In the genomic region with DNA sequence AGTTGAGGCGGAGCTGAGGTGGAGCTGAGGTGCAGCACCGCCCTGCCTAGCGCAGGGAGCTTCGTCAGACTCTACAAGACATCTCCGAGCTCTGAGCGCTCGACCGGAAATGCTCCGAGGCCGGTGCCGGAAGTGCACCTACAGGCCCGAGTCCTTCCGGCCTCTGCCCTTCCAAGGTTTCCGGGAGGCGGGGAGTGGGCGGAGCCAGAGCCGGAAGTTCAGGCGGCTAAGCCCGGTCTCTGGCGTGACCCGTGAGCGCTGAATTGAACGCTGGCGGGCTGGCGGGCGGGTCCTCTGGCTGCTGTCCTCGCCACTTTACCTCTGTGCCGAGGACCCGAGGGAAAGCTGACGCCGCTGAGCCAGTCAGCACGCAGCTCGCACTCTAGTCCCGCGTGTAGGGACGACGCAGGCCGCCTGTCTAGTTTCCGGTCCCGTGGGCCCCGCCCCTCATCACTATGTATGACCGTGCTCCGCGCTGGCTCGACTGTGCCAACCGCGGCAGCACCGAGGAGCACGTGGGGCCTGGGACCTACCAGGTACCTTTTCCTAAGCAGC, we compare ENCODE assay signal across 8 mouse cellular contexts. TPM values are rescaled to one million over a fixed set of nuclear protein-coding genes. Genes with fewer than 3 reads are reported as not detected.
DNase-seq lines count a peak whose midpoint lies in the region; ATAC-seq and TF ChIP-seq lines count a peak whose summit lies in the region.

Stpg2 (plus strand) TSS at position 251 of the 555 bp plus-strand sequence.

- peak within 1 kb of the TSS; percentile 90 for H3K4me3 ChIP-seq in ES-Bruce4 (ENCODE audit: low read depth, low read length)
- H3K4me3 ChIP-seq in forebrain, embryonic 16.5 days (replicated peaks; ENCODE audit: low read length), result peak within 1 kb of the TSS; percentile 81
- peak within 1 kb of the TSS; percentile 50 to 59 for H3K4me3 ChIP-seq in liver, embryonic 14.5 days (ENCODE audit: insufficient read depth in 1 of 2, low read depth in 2 of 2, low read length in 2 of 2)
- H3K4me3 ChIP-seq in stomach, embryonic 14.5 days (ENCODE audit: low read depth, low read length), result peak within 1 kb of the TSS; percentile 57

- TF ChIP-seq EP300 in ES-Bruce4 (IDR thresholded peaks at IDR 0.05; ENCODE audit: insufficient read depth, low read depth, low read length), result no peak
- no peak for TF ChIP-seq EP300 in liver, embryonic 14.5 days (IDR thresholded peaks at IDR 0.05; ENCODE audit: low read depth)

- peak within 1 kb of the TSS; percentile 75 for H3K27ac ChIP-seq in ES-Bruce4 (ENCODE audit: insufficient read depth, low read length)
- peak within 1 kb of the TSS; percentile 96 for H3K27ac ChIP-seq in forebrain, embryonic 16.5 days (ENCODE audit: low read length)
- H3K27ac ChIP-seq in liver, embryonic 14.5 days, result no peak within 1 kb of the TSS
- H3K27ac ChIP-seq in stomach, embryonic 14.5 days (ENCODE audit: low read length), result peak within 1 kb of the TSS; percentile 90

- no peaks in the 10 kb centered on the region for H3K9me3 ChIP-seq in ES-Bruce4 (replicated peaks; ENCODE audit: control insufficient read depth, insufficient read depth, low read length, poor library complexity, severe bottlenecking)
- H3K9me3 ChIP-seq in forebrain, embryonic 16.5 days (ENCODE audit: control insufficient read depth, low read length), result 0 out of 2 replicates have a peak, but pooled peaks cover 2% of the 10 kb centered on the region
- no peaks in the 10 kb centered on the region for H3K9me3 ChIP-seq in liver, embryonic 14.5 days (ENCODE audit: control insufficient read depth, low read length)
- no peaks in the 10 kb centered on the region for H3K9me3 ChIP-seq in stomach, embryonic 14.5 days (ENCODE audit: control insufficient read depth, low read depth, low read length)

- peak; percentile 98 for ATAC-seq in forebrain, embryonic 16.5 days
- ATAC-seq in liver, embryonic 14.5 days (ENCODE audit: insufficient read depth), result peak; percentile 94
- ATAC-seq in stomach, embryonic 14.5 days (ENCODE audit: insufficient number of reproducible peaks, insufficient read depth, low FRiP score, low read depth), result peak; percentile 98

- WGBS in forebrain, embryonic 16.5 days, result under 1% methylated on average over 49 of the region's 49 CpGs
- 1% methylated on average over 49 of the region's 49 CpGs for WGBS in liver, embryonic 14.5 days (ENCODE audit: insufficient replicate concordance)
- under 1% methylated on average over 49 of the region's 49 CpGs for WGBS in stomach, embryonic 14.5 days

- intact Hi-C loops in heart, postnatal 14 days (cut with DNase I), result no loop called here

- H3K27me3 ChIP-seq in ES-Bruce4 (ENCODE audit: control insufficient read depth, insufficient read depth, low read length, poor library complexity, severe bottlenecking), result no peaks in the 10 kb centered on the region
- peaks cover 21% of the 10 kb centered on the region for H3K27me3 ChIP-seq in forebrain, embryonic 16.5 days (replicated peaks; ENCODE audit: control insufficient read depth, insufficient read depth, low read length)
- H3K27me3 ChIP-seq in liver, embryonic 14.5 days (ENCODE audit: control insufficient read depth, insufficient read depth, low read length), result no peaks in the 10 kb centered on the region; the same call in 1 of the 2 replicates
- no peaks in the 10 kb centered on the region; the same call in 1 of the 2 replicates for H3K27me3 ChIP-seq in stomach, embryonic 14.5 days (ENCODE audit: control insufficient read depth, insufficient read depth, low read length)

- peak within 1 kb of the TSS; percentile 93 for H3K4me2 ChIP-seq in forebrain, embryonic 16.5 days (ENCODE audit: low read length)
- peak within 1 kb of the TSS; percentile 69 for H3K4me2 ChIP-seq in liver, embryonic 14.5 days (ENCODE audit: low read depth)
- peak within 1 kb of the TSS; percentile 68 for H3K4me2 ChIP-seq in stomach, embryonic 14.5 days (replicated peaks; ENCODE audit: low read depth, low read length)

- peak; percentile 94 for DNase-seq in cerebellum, adult 8-10 months
- peak; percentile 84 to 91 for DNase-seq in heart, postnatal 14 days
- DNase-seq in kidney, postnatal 4 days, result peak; percentile 94 to 96
- DNase-seq in liver, embryonic 14.5 days (ENCODE audit: low read depth in 3 of 3, low spot score in 3 of 3), result peak; percentile 41 to 53 (median 52)
- DNase-seq in neural tube, embryonic 10.5 days (ENCODE audit: extremely low spot score, low spot score), result peak; percentile 95

- H3K36me3 ChIP-seq in ES-Bruce4 (ENCODE audit: control insufficient read depth, insufficient read depth, low read length, poor library complexity, severe bottlenecking), result no peaks in the 10 kb centered on the region
- H3K36me3 ChIP-seq in forebrain, embryonic 16.5 days (ENCODE audit: control insufficient read depth, insufficient read depth), result no peaks in the 10 kb centered on the region
- no peaks in the 10 kb centered on the region for H3K36me3 ChIP-seq in liver, embryonic 14.5 days (replicated peaks; ENCODE audit: control insufficient read depth, insufficient read depth, low read depth)
- no peaks in the 10 kb centered on the region for H3K36me3 ChIP-seq in stomach, embryonic 14.5 days (ENCODE audit: control insufficient read depth, insufficient read depth, low read length)

- TF ChIP-seq POLR2A in ES-Bruce4 (IDR thresholded peaks at IDR 0.05; ENCODE audit: insufficient read depth, low read length), result no peak

- H3K4me1 ChIP-seq in ES-Bruce4 (ENCODE audit: control insufficient read depth, insufficient read depth, low read length), result no peaks in the 10 kb centered on the region
- H3K4me1 ChIP-seq in forebrain, embryonic 16.5 days (replicated peaks; ENCODE audit: control insufficient read depth, insufficient read depth, low read length), result 0 out of 2 replicates have a peak, but pooled peaks cover 4% of the 10 kb centered on the region
- H3K4me1 ChIP-seq in liver, embryonic 14.5 days (replicated peaks; ENCODE audit: control insufficient read depth in 2 of 2, insufficient read depth in 2 of 2, low read length in 1 of 2), result no peaks in the 10 kb centered on the region
- H3K4me1 ChIP-seq in stomach, embryonic 14.5 days (ENCODE audit: control insufficient read depth, insufficient read depth, low read length), result no peaks in the 10 kb centered on the region

- H3K9ac ChIP-seq in ES-Bruce4 (ENCODE audit: low read depth, poor library complexity, severe bottlenecking), result peak within 1 kb of the TSS; percentile 55
- peak within 1 kb of the TSS; percentile 87 for H3K9ac ChIP-seq in forebrain, embryonic 16.5 days (replicated peaks; ENCODE audit: low read depth, low read length)
- 0 out of 2 replicates have a peak within 1 kb of the TSS, but pooled peaks have one; percentile 19 for H3K9ac ChIP-seq in liver, embryonic 14.5 days (replicated peaks)
- H3K9ac ChIP-seq in stomach, embryonic 14.5 days (replicated peaks; ENCODE audit: low read depth, low read length), result peak within 1 kb of the TSS; percentile 46

- no peak for TF ChIP-seq CTCF in ES-Bruce4 (IDR thresholded peaks at IDR 0.05; ENCODE audit: low read depth, low read length)
- TF ChIP-seq CTCF in liver, embryonic 14.5 days (IDR thresholded peaks at IDR 0.05; ENCODE audit: low read depth), result no peak

RNA-seq across cellular contexts. Expression of gene Stpg2, which starts in this region (rescaled TPM):
- 0.32 TPM in 1 of 2 replicates, not detected in the other for polyA plus RNA-seq in ES-Bruce4 (2011; ENCODE audit: insufficient read depth, insufficient read length, low read depth, missing spikeins)
- polyA plus RNA-seq in forebrain, embryonic 16.5 days (2015; fragmentation: Nextera tagmentation; extraction: Ambion mirVana), result not detected in 2 replicates
- total RNA-seq in heart, postnatal 14 days (2021), result not detected
- polyA plus RNA-seq in liver, embryonic 14.5 days (2012; rRNA removed), result not detected in 2 replicates
- not detected in 2 replicates for polyA plus RNA-seq in liver, embryonic 14.5 days (2014; fragmentation: Nextera tagmentation; extraction: Ambion mirVana)
- polyA plus RNA-seq in stomach, embryonic 14.5 days (2014; fragmentation: Nextera tagmentation; extraction: Ambion mirVana), result not detected in 2 replicates

Comparison
In these comparisons a context has a peak if more than half of its experiments do, and no peak if none do; other contexts are left out.
1. Peak in ATAC-seq, H3K4me3 ChIP-seq, H3K27ac ChIP-seq, H3K9ac ChIP-seq and H3K4me2 ChIP-seq in forebrain, embryonic 16.5 days; RNA of the gene not detected or under 1 TPM.
2. Peak in DNase-seq in heart, postnatal 14 days; RNA of the gene not detected or under 1 TPM.
3. Peak in DNase-seq, ATAC-seq, H3K4me3 ChIP-seq, H3K9ac ChIP-seq and H3K4me2 ChIP-seq in liver, embryonic 14.5 days; RNA of the gene not detected or under 1 TPM.
4. Peak in ATAC-seq, H3K4me3 ChIP-seq, H3K27ac ChIP-seq, H3K9ac ChIP-seq and H3K4me2 ChIP-seq in stomach, embryonic 14.5 days; RNA of the gene not detected or under 1 TPM.
5. H3K9ac ChIP-seq: peak in every context shown above with its lines; median percentile 87 in forebrain, embryonic 16.5 days; 55 in ES-Bruce4; 46 in stomach, embryonic 14.5 days; 19 in liver, embryonic 14.5 days.